Mouse (Mus musculus) stomach, postnatal 0 days (tissue): ENCODE measurements around the gene Tef.

ENCODE experiments used
- CTCF ChIP-seq: IDR thresholded peaks from 2 replicates; pipeline ENCODE4 v1.5.1; 2016; ENCODE audit warnings: antibody characterized with exemption, low read depth, mild to moderate bottlenecking, moderate library complexity
- EP300 ChIP-seq: optimal IDR thresholded peaks from 2 replicates; pipeline ENCODE3; 2016; ENCODE audit warnings: antibody characterized with exemption

- TF ChIP-seq CTCF, result no peak
- TF ChIP-seq EP300, result no peak
Observed at GRCm38 (mm10) chr15:81785701-81786100, 16.5 kb upstream of the Tef start.
